Mouse (Mus musculus) neural tube, embryonic 14.5 days (tissue): ENCODE results near the gene Ccdc181. TPM values are rescaled to one million over a fixed set of nuclear protein-coding genes. Genes with fewer than 3 reads are reported as not detected.
A peak's percentile ranks its signal among the peaks of the same experiment; 100 is the strongest.
"Not testable (repeated sequence)": the region's sequence is repeated elsewhere in the genome, so short reads cannot be mapped to it uniquely, and the experiment has no call there.

Source experiments
- ATAC-seq: fragments of 200-750 bp; cut with Nextera tagmentation; 2 replicates; pipeline ENCODE4 v1.8.0; 2017; ENCODE audit warnings: low read depth, mild to moderate bottlenecking, moderate TSS enrichment, moderate library complexity
- H3K27ac ChIP-seq: fragments of 300-500 bp; sonication (generic); 2 replicates; pipeline ENCODE4 v1.5.1; 2014; ENCODE audit warnings: low read depth, mild to moderate bottlenecking, control low read depth, low read length, moderate library complexity, mixed read lengths
- H3K27me3 ChIP-seq: fragments of 300-500 bp; sonication (generic); 2 replicates; pipeline ENCODE4 v1.6.1; 2014; ENCODE audit warnings: low read length; ENCODE audit not compliant: control insufficient read depth, insufficient read depth
- H3K36me3 ChIP-seq: fragments of 300-500 bp; sonication (generic); 2 replicates; pipeline ENCODE4 v1.6.1; 2014; ENCODE audit warnings: low read length, mixed read lengths; ENCODE audit not compliant: control insufficient read depth, insufficient read depth
- H3K4me1 ChIP-seq: fragments of 300-500 bp; sonication (generic); 2 replicates; pipeline ENCODE4 v1.6.1; 2014; ENCODE audit warnings: low read length; ENCODE audit not compliant: control insufficient read depth, insufficient read depth
- H3K4me2 ChIP-seq: fragments of 300-500 bp; sonication (generic); 2 replicates; pipeline ENCODE4 v1.6.1; 2014; ENCODE audit warnings: mild to moderate bottlenecking, low read depth, low read length, control low read depth
- H3K4me3 ChIP-seq: fragments of 300-500 bp; sonication (generic); 2 replicates; pipeline ENCODE4 v1.5.1; 2014; ENCODE audit warnings: low read depth, low read length, control low read depth, mixed read lengths
- H3K9ac ChIP-seq: fragments of 300-500 bp; sonication (generic); replicated peaks from 2 replicates; pipeline ENCODE4 v1.6.1; 2014; ENCODE audit warnings: low read depth, mild to moderate bottlenecking, control low read depth, low read length, mixed read lengths
- H3K9me3 ChIP-seq: fragments of 300-500 bp; sonication (generic); 2 replicates; pipeline ENCODE4 v1.6.1; 2016; ENCODE audit warnings: low read length; ENCODE audit not compliant: control insufficient read depth
- WGBS: fragments of 180-500 bp; shearing (Covaris S2); extraction: QIAGEN DNeasy Blood & Tissue Kit; methylation state at CpG from one replicate; pipeline ENCODE4 v1.1.7; 2014; 5-methylcytosine and 5-hydroxymethylcytosine counted together
- polyA plus RNA-seq: library from polyadenylated mRNA; unstranded; fragments of >200 nt; fragmentation: Nextera tagmentation; extraction: Ambion mirVana; gene quantifications from 2 replicates; pipeline ENCODE4 v1.2.1, GENCODE M21; 2014

The Ccdc181 gene
- polyA plus RNA-seq: 23.9 and 24.7 TPM in 2 replicates

DNA sequence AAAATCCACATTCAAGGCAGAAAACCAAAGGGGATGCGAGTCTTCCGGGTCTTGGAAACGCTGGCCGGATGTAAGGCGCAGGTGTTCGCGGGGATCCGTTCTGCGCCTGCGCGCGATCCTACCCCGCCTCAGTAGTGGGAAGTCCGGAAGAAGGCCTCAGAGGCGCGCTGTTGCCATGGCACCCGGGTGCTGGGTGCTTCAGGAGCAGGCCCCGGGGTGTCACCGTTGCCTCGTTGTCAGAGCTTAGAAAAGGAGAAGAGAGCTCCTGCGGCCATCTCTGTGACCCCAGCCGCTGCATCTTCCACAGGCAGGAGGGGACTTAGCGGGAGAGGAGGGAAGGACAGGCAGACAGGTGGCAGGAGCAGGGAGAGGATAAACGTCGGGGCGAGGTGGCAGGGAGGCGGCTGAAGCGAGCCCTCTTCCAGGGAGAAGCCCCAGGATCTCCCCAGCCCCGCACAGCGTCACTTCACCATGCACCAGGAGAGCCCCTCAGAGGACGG, at the start of gene Ccdc181:
Ccdc181 (plus strand) TSS at position 131 of the 500 bp plus-strand sequence.
- Histone ChIP-seq H3K27me3 (no peaks in the 10 kb centered on the region), H3K9ac (peak within 1 kb of the TSS; percentile 59), H3K4me1 (no peaks in the 10 kb centered on the region), H3K4me2 (peak within 1 kb of the TSS; percentile 65), H3K4me3 (peak within 1 kb of the TSS; percentile 61), H3K27ac (peak within 1 kb of the TSS; percentile 55), H3K36me3 (no peaks in the 10 kb centered on the region), H3K9me3 (no peaks in the 10 kb centered on the region)
- ATAC-seq: peak; percentile 100
- WGBS: under 1% methylated on average over 31 of the region's 31 CpGs

DNA sequence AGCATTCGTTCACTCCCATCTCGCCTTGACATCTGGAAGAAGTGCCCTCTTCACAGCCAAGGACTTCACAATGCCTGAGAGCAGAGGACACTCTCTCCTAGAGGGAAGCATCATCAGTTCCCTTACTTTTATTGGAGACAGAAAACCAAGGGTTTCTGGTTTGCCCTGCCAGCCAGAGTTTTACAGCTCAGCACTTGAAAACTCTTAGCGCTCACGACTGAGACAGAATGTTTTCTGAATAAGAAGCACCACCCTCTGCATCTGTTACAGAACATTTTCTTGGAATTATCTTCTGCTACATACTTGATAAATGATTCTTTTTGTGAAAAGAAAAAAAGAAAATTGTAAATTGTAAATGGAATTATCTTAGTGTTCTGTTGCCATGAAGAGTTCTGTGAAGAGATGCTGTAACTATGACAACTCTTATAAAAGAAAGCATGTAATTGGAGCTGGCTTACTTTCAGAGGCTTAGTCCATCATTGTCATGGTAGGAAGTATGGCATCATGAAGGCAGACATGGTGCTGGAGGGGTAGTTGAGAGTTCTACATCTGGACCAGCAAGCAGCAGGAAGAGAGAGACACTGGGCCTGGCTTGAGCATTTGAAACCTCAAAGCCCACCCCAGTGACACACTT, 43.3 kb upstream of the Ccdc181 start:
- H3K27ac ChIP-seq, H3K4me1 ChIP-seq, H3K36me3 ChIP-seq, H3K4me3 ChIP-seq, ATAC-seq, H3K4me2 ChIP-seq, H3K27me3 ChIP-seq, H3K9me3 ChIP-seq, H3K9ac ChIP-seq: not testable (repeated sequence)
- WGBS: 74% methylated on average over 2 of the region's 4 CpGs

DNA sequence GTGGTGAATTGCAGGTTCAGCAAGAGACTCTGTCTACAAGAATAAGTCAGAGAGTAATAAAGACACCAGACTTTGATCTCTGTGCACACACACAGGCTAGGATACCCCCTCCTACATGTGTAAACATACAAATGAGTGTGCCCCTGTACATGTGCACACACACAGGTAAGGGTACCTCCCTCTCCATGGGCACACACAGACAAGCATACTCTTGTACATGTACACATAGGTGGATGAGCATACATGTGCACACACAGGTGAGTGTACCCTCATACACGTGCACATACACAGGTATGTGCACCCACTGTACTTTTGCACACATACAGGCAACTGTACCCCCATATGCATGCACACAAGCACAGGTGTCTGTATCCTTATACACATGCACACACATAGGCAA, 41.9 kb upstream of the Ccdc181 start:
- no peaks in the 10 kb centered on the region for H3K27me3 ChIP-seq
- ATAC-seq: no peak
- no peak overlapping the region for H3K4me3 ChIP-seq
- H3K9ac ChIP-seq: no peak overlapping the region
- H3K36me3 ChIP-seq: no peaks in the 10 kb centered on the region
- no peaks in the 10 kb centered on the region for H3K4me1 ChIP-seq
- H3K9me3 ChIP-seq: no peaks in the 10 kb centered on the region
- H3K4me2 ChIP-seq: no peak overlapping the region
- H3K27ac ChIP-seq: no peak overlapping the region
- WGBS: 86% methylated on average over 1 of the region's 1 CpGs

DNA sequence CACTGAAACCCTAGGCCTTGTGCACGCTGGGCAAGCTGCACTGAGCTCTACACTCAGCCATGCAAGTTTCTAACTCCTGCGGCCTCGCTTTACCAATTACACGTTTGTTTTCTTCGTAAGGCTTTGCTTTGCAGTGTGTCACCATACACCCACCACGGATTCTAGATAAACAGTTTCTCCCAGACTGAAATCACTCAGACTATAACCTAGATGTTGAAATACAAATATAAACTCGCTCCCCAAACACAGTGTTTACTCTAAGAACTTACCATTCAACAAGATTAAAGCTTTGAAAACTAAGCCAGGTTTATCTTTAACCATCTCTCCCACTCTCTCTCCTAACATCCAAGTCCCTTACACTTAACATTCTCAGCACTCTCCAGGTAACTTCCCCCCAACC, 40.3 kb upstream of the Ccdc181 start:
- no peak for ATAC-seq
- Histone ChIP-seq H3K27me3 (no peaks in the 10 kb centered on the region), H3K4me3 (no peak overlapping the region), H3K4me2 (no peak overlapping the region), H3K36me3 (no peaks in the 10 kb centered on the region), H3K27ac (no peak overlapping the region), H3K9ac (no peak overlapping the region), H3K4me1 (no peaks in the 10 kb centered on the region), H3K9me3 (no peaks in the 10 kb centered on the region)
- WGBS: 67% methylated on average over 7 of the region's 7 CpGs

DNA sequence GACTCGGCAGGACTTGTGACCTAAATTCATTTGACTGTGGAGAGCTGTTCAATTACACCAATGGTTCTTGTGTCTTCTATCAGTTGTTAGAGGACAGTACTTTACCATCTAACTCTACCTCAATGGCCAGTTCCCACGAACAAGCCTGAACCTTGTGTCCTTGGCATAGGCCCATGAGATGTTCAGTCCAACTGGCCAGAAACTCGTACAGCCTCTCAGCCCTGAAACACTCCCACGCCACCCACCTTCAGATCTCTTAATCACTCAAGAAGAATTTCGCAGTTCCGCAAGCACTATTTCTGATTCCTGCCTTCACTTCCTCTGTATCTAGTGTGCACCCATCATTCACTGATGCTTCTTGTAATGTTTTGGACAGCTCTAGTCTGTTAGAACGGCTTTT, 39.3 kb upstream of the Ccdc181 start:
- H3K4me2 ChIP-seq: no peak overlapping the region
- H3K27ac ChIP-seq: no peak overlapping the region
- H3K27me3 ChIP-seq: no peaks in the 10 kb centered on the region
- ATAC-seq: no peak
- H3K9ac ChIP-seq: no peak overlapping the region
- H3K36me3 ChIP-seq: no peaks in the 10 kb centered on the region
- H3K4me1 ChIP-seq: no peaks in the 10 kb centered on the region
- H3K9me3 ChIP-seq: no peaks in the 10 kb centered on the region
- no peak overlapping the region for H3K4me3 ChIP-seq
- 78% methylated on average over 7 of the region's 7 CpGs for WGBS

DNA sequence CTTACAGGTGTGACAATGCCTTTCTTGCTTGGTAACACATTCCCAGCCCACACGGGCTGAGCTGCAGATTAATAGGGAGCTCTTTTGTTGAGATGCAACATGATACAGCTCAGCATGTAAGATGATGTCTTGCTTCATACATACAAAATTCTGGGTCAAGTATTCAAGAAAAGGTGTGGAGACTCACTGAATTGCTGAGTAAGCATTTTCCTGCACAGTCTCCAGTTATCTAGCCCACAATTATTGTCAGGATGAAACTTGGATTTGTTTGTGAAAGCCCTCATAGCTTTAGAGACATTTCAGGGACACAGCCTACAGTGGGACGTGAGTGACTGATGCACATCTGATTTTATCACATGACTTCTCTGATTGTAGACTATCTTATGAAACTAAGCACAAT, 33.9 kb upstream of the Ccdc181 start:
- Histone ChIP-seq H3K4me3 (no peak overlapping the region), H3K27ac (no peak overlapping the region), H3K4me1 (no peaks in the 10 kb centered on the region), H3K27me3 (no peaks in the 10 kb centered on the region), H3K4me2 (no peak overlapping the region), H3K36me3 (no peaks in the 10 kb centered on the region), H3K9me3 (no peaks in the 10 kb centered on the region), H3K9ac (no peak overlapping the region)
- ATAC-seq: no peak
- 93% methylated on average over 2 of the region's 2 CpGs for WGBS

DNA sequence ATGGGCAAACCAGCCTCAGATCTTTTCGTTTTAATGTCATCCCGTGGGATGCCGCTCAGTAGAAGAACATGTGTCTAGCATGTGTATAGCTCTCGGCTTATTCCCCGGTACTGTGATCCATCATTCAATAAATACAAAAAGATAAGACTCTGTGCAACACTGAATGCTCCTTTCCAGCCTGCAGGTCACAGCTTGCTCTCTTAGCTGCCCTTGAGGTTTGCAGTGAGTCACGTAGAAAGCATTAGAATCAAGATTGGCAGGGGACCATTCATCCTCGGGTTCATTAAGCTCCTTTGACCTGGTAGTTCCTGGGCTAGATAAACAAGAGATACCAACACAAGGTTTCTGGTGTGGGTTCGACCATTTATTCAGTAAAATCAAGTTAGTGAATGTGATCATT, 32.6 kb upstream of the Ccdc181 start:
- WGBS: 68% methylated on average over 8 of the region's 8 CpGs
- H3K4me1 ChIP-seq: no peaks in the 10 kb centered on the region
- ATAC-seq: no peak

DNA sequence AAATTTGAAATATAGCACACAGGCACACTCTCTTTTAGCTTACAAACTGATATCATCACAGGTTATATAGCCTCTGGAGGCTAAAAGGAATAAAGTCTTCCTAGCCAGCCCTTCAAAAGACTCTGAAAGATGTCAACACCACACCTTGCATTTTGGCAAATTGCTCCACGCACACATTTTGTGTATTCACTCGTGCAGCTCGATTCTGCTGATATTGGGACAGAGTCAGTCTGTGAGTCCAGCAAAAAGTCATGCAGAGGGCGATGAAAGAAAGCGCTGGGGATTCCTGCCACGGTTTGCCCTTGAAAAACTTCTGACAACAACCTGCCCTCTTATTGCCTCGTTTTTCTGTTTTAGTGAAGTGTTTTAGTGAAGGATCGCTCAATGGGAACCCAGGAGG, 27.9 kb upstream of the Ccdc181 start:
- H3K4me3 ChIP-seq: no peak overlapping the region

More for the DNA sequence above, 32.6 kb upstream of the Ccdc181 start:
- Histone ChIP-seq H3K27me3 (no peaks in the 10 kb centered on the region), H3K9me3 (no peaks in the 10 kb centered on the region), H3K36me3 (no peaks in the 10 kb centered on the region), H3K9ac (no peak overlapping the region), H3K4me2 (no peak overlapping the region), H3K4me3 (no peak overlapping the region), H3K27ac (no peak overlapping the region)

DNA sequence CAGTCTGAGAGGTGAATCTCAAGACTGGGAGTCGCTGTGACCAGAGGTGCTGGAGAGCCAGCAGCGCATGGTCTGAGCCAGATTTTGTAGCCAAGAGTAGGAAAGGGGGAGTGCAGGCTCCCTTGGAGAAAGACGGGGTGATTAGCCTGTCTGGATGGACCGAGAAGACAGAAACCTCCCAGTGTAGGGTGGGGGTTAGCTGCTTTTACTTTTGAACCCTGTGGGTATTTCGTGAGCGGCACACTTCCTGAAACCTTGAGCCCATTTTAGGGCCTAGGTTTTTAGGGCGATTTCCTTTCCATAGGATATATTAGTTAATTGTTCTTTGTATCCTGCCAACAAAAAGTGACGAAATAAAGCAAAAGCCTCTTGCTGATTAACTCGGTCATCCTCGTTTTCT, 27.4 kb upstream of the Ccdc181 start:
- Histone ChIP-seq H3K4me3 (peak overlapping the region; percentile 76), H3K9me3 (no peaks in the 10 kb centered on the region)

More for the DNA sequence above, 27.9 kb upstream of the Ccdc181 start:
- Histone ChIP-seq H3K27me3 (no peaks in the 10 kb centered on the region), H3K9me3 (no peaks in the 10 kb centered on the region), H3K36me3 (no peaks in the 10 kb centered on the region), H3K4me1 (0 out of 2 replicates have a peak, but pooled peaks cover 10% of the 10 kb centered on the region), H3K9ac (peak overlapping the region; percentile 37; the same call in 1 of the 2 replicates), H3K4me2 (peak overlapping the region; percentile 73), H3K27ac (no peak overlapping the region)
- WGBS: 33% methylated on average over 8 of the region's 8 CpGs
- ATAC-seq: no peak

More for the DNA sequence above, 27.4 kb upstream of the Ccdc181 start:
- Histone ChIP-seq H3K27me3 (no peaks in the 10 kb centered on the region), H3K36me3 (no peaks in the 10 kb centered on the region), H3K4me1 (0 out of 2 replicates have a peak, but pooled peaks cover 10% of the 10 kb centered on the region), H3K4me2 (peak overlapping the region; percentile 73), H3K27ac (no peak overlapping the region), H3K9ac (peak overlapping the region; percentile 37; the same call in 1 of the 2 replicates)
- WGBS: 7% methylated on average over 10 of the region's 10 CpGs
- no peak for ATAC-seq
